Mouse (Mus musculus) liver, embryonic 11.5 days (tissue): ENCODE results near the gene Rasa4. TPM values are rescaled to one million over a fixed set of nuclear protein-coding genes. Genes with fewer than 3 reads are reported as not detected.
"Not testable (repeated sequence)": the region's sequence is repeated elsewhere in the genome, so short reads cannot be mapped to it uniquely, and the experiment has no call there.

ENCODE experiments used
- ATAC-seq: fragments of 200-750 bp; cut with Nextera tagmentation; replicated peaks from 2 replicates; pipeline ENCODE4 v1.8.0; 2017; ENCODE audit warnings: moderate number of reproducible peaks, mild to moderate bottlenecking, moderate TSS enrichment, moderate library complexity; ENCODE audit not compliant: low FRiP score
- DNase-seq: peaks from one replicate; pipeline ENCODE4 v3.0.0-alpha.2; 2017; ENCODE audit warnings: low spot score
- H3K27ac ChIP-seq: fragments of 300-500 bp; sonication (generic); 2 replicates; pipeline ENCODE4 v1.5.1; 2014; ENCODE audit warnings: mild to moderate bottlenecking, low read depth, low read length, control low read depth
- H3K27me3 ChIP-seq: fragments of 300-500 bp; sonication (generic); replicated peaks from 2 replicates; pipeline ENCODE4 v1.6.1; 2014; ENCODE audit warnings: low read length, mixed read lengths; ENCODE audit not compliant: control insufficient read depth, insufficient read depth
- H3K36me3 ChIP-seq: fragments of 300-500 bp; sonication (generic); 2 replicates; pipeline ENCODE4 v1.6.1; 2014; ENCODE audit warnings: mild to moderate bottlenecking, low read length, moderate library complexity, mixed read lengths; ENCODE audit not compliant: control insufficient read depth, insufficient read depth
- H3K4me1 ChIP-seq: fragments of 300-500 bp; sonication (generic); replicated peaks from 2 replicates; pipeline ENCODE4 v1.6.1; 2014; ENCODE audit warnings: low read length, mixed read lengths; ENCODE audit not compliant: control insufficient read depth, insufficient read depth
- H3K4me2 ChIP-seq: fragments of 300-500 bp; sonication (generic); 2 replicates; pipeline ENCODE4 v1.6.1; 2014; ENCODE audit warnings: mild to moderate bottlenecking, control low read depth, moderate library complexity
- H3K4me3 ChIP-seq: fragments of 300-500 bp; sonication (generic); 2 replicates; pipeline ENCODE4 v1.5.1; 2014; ENCODE audit warnings: low read depth, low read length, control low read depth
- H3K9ac ChIP-seq: fragments of 300-500 bp; sonication (generic); 2 replicates; pipeline ENCODE4 v1.6.1; 2014; ENCODE audit warnings: low read depth, low read length, control low read depth
- H3K9me3 ChIP-seq: fragments of 300-500 bp; sonication (generic); 2 replicates; pipeline ENCODE4 v1.6.1; 2016; ENCODE audit warnings: low read length, inconsistent platforms, mixed read lengths; ENCODE audit not compliant: control insufficient read depth
- WGBS: fragments of 180-500 bp; shearing (Covaris S2); extraction: QIAGEN DNeasy Blood & Tissue Kit; methylation state at CpG from one replicate; pipeline ENCODE4 v1.1.7; 2014; 5-methylcytosine and 5-hydroxymethylcytosine counted together
- polyA plus RNA-seq: library from polyadenylated mRNA; unstranded; fragments of >200 nt; fragmentation: Nextera tagmentation; extraction: Ambion mirVana; gene quantifications from 2 replicates; pipeline ENCODE4 v1.2.1, GENCODE M21; 2014

Gene Rasa4
- polyA plus RNA-seq, 1 experiment from 2014 or later: 1.7 TPM

DNA sequence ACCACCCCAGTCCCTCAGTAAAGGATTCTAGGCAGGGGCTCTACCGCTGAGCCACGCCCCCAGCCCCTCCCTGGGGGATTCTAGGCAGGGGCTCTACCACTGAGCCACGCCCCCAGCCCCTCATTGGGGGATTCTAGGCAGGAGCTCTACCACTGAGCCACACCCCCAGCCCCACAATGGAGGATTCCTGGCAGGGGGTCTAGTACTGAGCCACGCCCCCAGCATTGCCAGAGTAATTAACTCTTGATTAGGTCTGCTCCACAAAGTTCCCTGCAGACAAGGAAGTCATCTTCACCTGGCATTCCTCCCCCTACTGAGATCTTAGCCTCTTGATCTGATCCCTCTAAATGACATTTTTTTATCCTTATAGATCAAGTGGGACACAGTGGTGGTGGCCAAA lies 29.8 kb downstream of the Rasa4 start:
- H3K36me3 ChIP-seq, H3K27ac ChIP-seq, ATAC-seq, H3K9me3 ChIP-seq, H3K4me3 ChIP-seq, H3K4me2 ChIP-seq, H3K9ac ChIP-seq, DNase-seq, H3K27me3 ChIP-seq: not testable (repeated sequence)
- 39% methylated on average over 4 of the region's 4 CpGs for WGBS
- peaks cover 10% of the 10 kb centered on the region for H3K4me1 ChIP-seq

DNA sequence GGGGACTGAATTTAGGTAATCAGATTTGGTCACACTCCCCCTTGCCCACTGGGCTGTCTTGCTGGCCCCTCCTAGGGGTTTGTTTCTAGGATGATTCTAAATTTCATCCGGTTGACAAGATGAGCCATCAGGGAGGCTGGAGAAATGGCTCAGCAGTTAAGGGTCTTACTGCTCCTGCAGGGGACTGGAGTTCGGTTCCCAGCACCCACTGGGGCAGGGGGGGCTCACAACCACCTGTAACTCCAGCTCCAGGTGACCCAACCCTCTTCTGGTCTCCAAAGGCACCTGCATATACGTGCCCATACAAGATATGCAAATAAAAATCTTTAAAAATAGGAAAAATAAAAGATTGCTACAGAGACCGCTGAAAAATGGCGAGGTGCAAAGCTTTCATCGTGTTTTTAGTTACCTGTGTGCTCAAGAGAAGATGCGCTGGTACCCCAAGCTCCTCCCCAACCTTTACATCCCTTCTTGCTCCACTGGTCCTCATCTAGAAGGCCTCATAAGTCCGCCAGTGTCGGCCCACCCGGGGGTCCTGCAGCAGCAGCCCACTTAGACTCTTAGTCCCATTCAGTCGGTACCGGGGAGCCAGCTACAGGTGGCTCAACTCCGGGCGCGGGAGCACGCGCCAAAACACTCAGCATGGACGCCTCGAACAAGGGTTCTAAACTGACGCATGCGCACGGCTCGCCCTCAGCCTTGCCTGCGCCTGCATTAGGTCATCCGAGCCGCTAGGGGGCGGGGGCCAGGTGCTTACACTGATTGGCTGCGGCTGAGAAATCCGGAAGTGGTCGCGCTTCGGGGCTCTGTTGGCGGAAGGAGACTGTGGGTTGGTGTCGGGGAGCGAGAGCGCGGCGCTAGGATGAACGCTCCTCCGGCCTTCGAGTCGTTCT lies 32.4 kb downstream of the Rasa4 start, which contains the start of gene Polr2j:
TSS of gene Polr2j (plus strand) at position 741 of the 893 bp plus-strand sequence.
- Histone ChIP-seq H3K4me3 (peak within 1 kb of the TSS; percentile 83), H3K27ac (no peak within 1 kb of the TSS), H3K9ac (peak within 1 kb of the TSS; percentile 69), H3K4me2 (peak within 1 kb of the TSS; percentile 98), H3K27me3 (no peaks in the 10 kb centered on the region), H3K4me1 (peaks cover 10% of the 10 kb centered on the region), H3K9me3 (no peaks in the 10 kb centered on the region), H3K36me3 (peaks cover 7% of the 10 kb centered on the region)
- 3% methylated on average over 42 of the region's 42 CpGs for WGBS
- DNase-seq (peak; percentile 98), ATAC-seq (peak; percentile 96)

GRCm38 (mm10) chr5:136116784-136117112 lies 33.0 kb downstream of the Rasa4 start:
- peak overlapping the region; percentile 83 for H3K4me3 ChIP-seq
- peaks cover 10% of the 10 kb centered on the region for H3K4me1 ChIP-seq
- H3K4me2 ChIP-seq: peak overlapping the region; percentile 98
- ATAC-seq: peak; percentile 76
- H3K9me3 ChIP-seq: no peaks in the 10 kb centered on the region
- H3K36me3 ChIP-seq: peaks cover 7% of the 10 kb centered on the region
- WGBS: under 1% methylated on average over 22 of the region's 22 CpGs
- H3K9ac ChIP-seq: peak overlapping the region; percentile 69
- no peaks in the 10 kb centered on the region for H3K27me3 ChIP-seq
- no peak for DNase-seq
- H3K27ac ChIP-seq: no peak overlapping the region

DNA sequence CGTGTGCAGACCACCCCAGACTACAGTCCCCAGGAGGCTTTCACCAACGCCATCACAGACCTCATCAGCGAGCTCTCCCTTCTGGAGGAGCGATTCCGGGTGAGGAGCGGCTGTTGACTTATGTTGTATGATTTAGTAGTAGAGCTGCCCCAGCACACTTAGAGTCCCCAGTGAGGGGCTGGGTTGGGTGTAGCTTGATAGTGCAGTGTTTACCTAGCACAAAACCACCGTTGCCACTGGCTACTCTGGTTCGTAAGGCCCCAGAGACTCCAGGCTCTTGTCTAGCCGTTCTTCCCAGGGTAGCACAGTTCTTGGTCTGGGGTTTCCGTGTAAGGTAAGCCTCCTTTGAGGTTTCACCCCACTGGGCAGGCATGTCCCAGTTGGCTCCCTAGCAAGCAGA lies 38.4 kb downstream of the Rasa4 start:
- H3K4me2 ChIP-seq: no peak overlapping the region
- H3K27ac ChIP-seq: no peak overlapping the region
- no peaks in the 10 kb centered on the region for H3K27me3 ChIP-seq
- ATAC-seq (no peak), DNase-seq (no peak)
- peaks cover 40% of the 10 kb centered on the region for H3K36me3 ChIP-seq
- 87% methylated on average over 10 of the region's 10 CpGs for WGBS
- no peak overlapping the region for H3K9ac ChIP-seq
- H3K9me3 ChIP-seq: no peaks in the 10 kb centered on the region
- H3K4me3 ChIP-seq: no peak overlapping the region
- peaks cover 6% of the 10 kb centered on the region for H3K4me1 ChIP-seq

GRCm38 (mm10) chr5:136135571-136136291 lies 52.0 kb downstream of the Rasa4 start, which contains the start of the genes Lrwd1 and Alkbh4:
Gene Lrwd1, minus strand, starts transcription at chr5:136136074.
Gene Alkbh4, plus strand, starts transcription at chr5:136136146.
- H3K27ac ChIP-seq: peak within 1 kb of the TSS; percentile 79
- H3K9ac ChIP-seq: peak within 1 kb of the TSS; percentile 80
- DNase-seq: peak; percentile 95
- H3K9me3 ChIP-seq: no peaks in the 10 kb centered on the region
- ATAC-seq: peak; percentile 90
- WGBS: under 1% methylated on average over 60 of the region's 60 CpGs
- peaks cover 13% of the 10 kb centered on the region for H3K4me1 ChIP-seq
- peak within 1 kb of the TSS; percentile 78 for H3K4me2 ChIP-seq
- peak within 1 kb of the TSS; percentile 71 for H3K4me3 ChIP-seq
- no peaks in the 10 kb centered on the region for H3K27me3 ChIP-seq
- peaks cover 21% of the 10 kb centered on the region for H3K36me3 ChIP-seq

GRCm38 (mm10) chr5:136136292-136136990 lies 52.7 kb downstream of the Rasa4 start:
- peak overlapping the region; percentile 63 for H3K27ac ChIP-seq
- ATAC-seq: no peak; the same call in 1 of the 2 replicates
- peak overlapping the region; percentile 78 for H3K4me2 ChIP-seq
- 8% methylated on average over 20 of the region's 20 CpGs for WGBS
- H3K4me1 ChIP-seq: peaks cover 13% of the 10 kb centered on the region
- no peaks in the 10 kb centered on the region for H3K9me3 ChIP-seq
- peak overlapping the region; percentile 77 for H3K9ac ChIP-seq
- H3K36me3 ChIP-seq: peaks cover 27% of the 10 kb centered on the region
- no peak for DNase-seq
- peak overlapping the region; percentile 71 for H3K4me3 ChIP-seq
- no peaks in the 10 kb centered on the region for H3K27me3 ChIP-seq

DNA sequence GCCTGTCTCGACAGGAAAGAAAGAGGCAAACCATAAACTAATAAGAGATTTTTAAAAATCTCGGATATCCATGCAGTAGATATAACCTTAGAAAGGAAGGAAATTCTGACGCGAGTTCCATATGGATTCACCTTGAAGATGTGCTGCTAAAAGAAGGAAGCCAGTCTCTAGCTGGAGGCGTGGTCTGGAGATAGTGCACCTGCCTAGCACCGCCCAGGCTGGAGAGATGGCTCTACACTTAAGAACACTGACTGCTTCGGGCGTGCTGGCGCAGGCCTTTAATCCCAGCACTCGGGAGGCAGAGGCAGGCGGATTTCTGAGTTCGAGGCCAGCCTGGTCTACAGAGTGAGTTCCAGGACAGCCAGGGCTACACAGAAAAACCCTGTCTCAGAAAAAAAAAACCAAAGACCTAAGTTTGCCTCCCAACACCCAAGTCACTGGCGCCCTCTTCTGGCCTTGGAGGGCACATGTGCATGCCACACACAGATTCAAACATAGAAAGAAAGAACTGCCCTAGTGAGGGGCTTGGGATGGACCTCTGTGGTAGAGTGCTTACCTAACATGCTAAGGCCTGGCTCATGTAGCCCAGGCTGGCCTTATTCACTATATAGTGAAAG lies 54.0 kb downstream of the Rasa4 start:
- peaks cover 13% of the 10 kb centered on the region for H3K4me1 ChIP-seq
- peak overlapping the region; percentile 48; the same call in 1 of the 2 replicates for H3K27ac ChIP-seq
- H3K4me2 ChIP-seq: peak overlapping the region; percentile 78
- ATAC-seq: no peak; the same call in 1 of the 2 replicates
- WGBS: 57% methylated on average over 13 of the region's 13 CpGs
- peaks cover 26% of the 10 kb centered on the region for H3K36me3 ChIP-seq
- H3K9me3 ChIP-seq: no peaks in the 10 kb centered on the region
- no peaks in the 10 kb centered on the region for H3K27me3 ChIP-seq
- H3K9ac ChIP-seq: no peak overlapping the region
- H3K4me3 ChIP-seq: peak overlapping the region; percentile 71; the same call in 1 of the 2 replicates
- DNase-seq: peak; percentile 54

- ATAC-seq: no peak
- H3K4me3 ChIP-seq: 0 out of 2 replicates have a peak overlapping the region, but pooled peaks have one; percentile 5
- peaks cover 22% of the 10 kb centered on the region for H3K36me3 ChIP-seq
- no peak overlapping the region for H3K9ac ChIP-seq
- H3K4me1 ChIP-seq: peaks cover 13% of the 10 kb centered on the region
- no peaks in the 10 kb centered on the region for H3K9me3 ChIP-seq
- WGBS: 90% methylated on average over 13 of the region's 13 CpGs
- no peaks in the 10 kb centered on the region for H3K27me3 ChIP-seq
- no peak overlapping the region for H3K4me2 ChIP-seq
- DNase-seq: no peak
- H3K27ac ChIP-seq: no peak overlapping the region
These were observed 55.7 kb downstream of the Rasa4 start for GRCm38 (mm10) chr5:136139393-136139792.
